Mouse (Mus musculus) midbrain, embryonic 11.5 days (tissue): ENCODE data around the gene Cltrn. TPM values are rescaled to one million over a fixed set of nuclear protein-coding genes. Genes with fewer than 3 reads are reported as not detected.

Source experiments
- ATAC-seq: fragments of 200-750 bp; cut with Nextera tagmentation; 2 replicates; pipeline ENCODE4 v1.8.0; 2017; ENCODE audit warnings: moderate TSS enrichment, moderate library complexity; ENCODE audit not compliant: low FRiP score
- DNase-seq: peaks from one replicate; pipeline ENCODE4 v3.0.0; 2015; ENCODE audit warnings: low spot score; ENCODE audit errors: missing footprints
- H3K27ac ChIP-seq: fragments of 300-500 bp; sonication (generic); 2 replicates; pipeline ENCODE4 v1.5.1; 2014; ENCODE audit warnings: low read depth, low read length
- H3K27me3 ChIP-seq: fragments of 300-500 bp; sonication (generic); 2 replicates; pipeline ENCODE4 v1.6.1; 2014; ENCODE audit warnings: mild to moderate bottlenecking, low read length, moderate library complexity, mixed read lengths; ENCODE audit not compliant: control insufficient read depth, insufficient read depth
- H3K36me3 ChIP-seq: fragments of 300-500 bp; sonication (generic); 2 replicates; pipeline ENCODE4 v1.6.1; 2014; ENCODE audit warnings: mild to moderate bottlenecking, low read length, moderate library complexity, mixed read lengths; ENCODE audit not compliant: control insufficient read depth, insufficient read depth
- H3K4me1 ChIP-seq: fragments of 300-500 bp; sonication (generic); 2 replicates; pipeline ENCODE4 v1.6.1; 2014; ENCODE audit warnings: low read length; ENCODE audit not compliant: control insufficient read depth, insufficient read depth
- H3K4me2 ChIP-seq: fragments of 300-500 bp; sonication (generic); 2 replicates; pipeline ENCODE4 v1.6.1; 2014; ENCODE audit warnings: mild to moderate bottlenecking, moderate library complexity
- H3K4me3 ChIP-seq: fragments of 300-500 bp; sonication (generic); 2 replicates; pipeline ENCODE4 v1.5.1; 2014; ENCODE audit warnings: low read depth, low read length
- H3K9ac ChIP-seq: fragments of 300-500 bp; sonication (generic); 2 replicates; pipeline ENCODE4 v1.6.1; 2014; ENCODE audit warnings: low read length
- H3K9me3 ChIP-seq: fragments of 300-500 bp; sonication (generic); 2 replicates; pipeline ENCODE4 v1.6.1; 2016; ENCODE audit warnings: low read length; ENCODE audit not compliant: control insufficient read depth
- WGBS: fragments of 180-500 bp; shearing (Covaris S2); extraction: QIAGEN DNeasy Blood & Tissue Kit; methylation state at CpG from one replicate; pipeline ENCODE4 v1.1.7; 2014; 5-methylcytosine and 5-hydroxymethylcytosine counted together
- polyA plus RNA-seq: library from polyadenylated mRNA; unstranded; fragments of >200 nt; fragmentation: Nextera tagmentation; extraction: Ambion mirVana; gene quantifications from 2 replicates; pipeline ENCODE4 v1.2.1, GENCODE M21; 2014

The Cltrn gene
- polyA plus RNA-seq, 1 experiment from 2014 or later: not detected

- ATAC-seq: peak; percentile 99
- Histone ChIP-seq H3K4me3 (peak within 1 kb of the TSS; percentile 50), H3K9me3 (no peaks in the 10 kb centered on the region), H3K27ac (peak within 1 kb of the TSS; percentile 67), H3K4me1 (no peaks in the 10 kb centered on the region; the same call in 1 of the 2 replicates), H3K27me3 (no peaks in the 10 kb centered on the region), H3K9ac (peak within 1 kb of the TSS; percentile 69), H3K4me2 (peak within 1 kb of the TSS; percentile 54), H3K36me3 (no peaks in the 10 kb centered on the region)
- 24% methylated on average over 54 of the region's 54 CpGs for WGBS
- DNase-seq: peak; percentile 97
These were observed 12.4 kb upstream of the Cltrn start, which contains the start of gene Siah1b for GRCm38 (mm10) chrX:164076040-164076775. Gene Siah1b, minus strand, starts transcription at chrX:164076493.

- H3K36me3 ChIP-seq: no peaks in the 10 kb centered on the region
- no peak for ATAC-seq
- no peaks in the 10 kb centered on the region for H3K27me3 ChIP-seq
- H3K9ac ChIP-seq: no peak overlapping the region
- no peaks in the 10 kb centered on the region for H3K4me1 ChIP-seq
- WGBS: 95% methylated on average over 9 of the region's 9 CpGs
- H3K27ac ChIP-seq: no peak overlapping the region
- H3K4me2 ChIP-seq: no peak overlapping the region
- no peaks in the 10 kb centered on the region for H3K9me3 ChIP-seq
- no peak overlapping the region for H3K4me3 ChIP-seq
- DNase-seq: no peak
These were observed 6.6 kb upstream of the Cltrn start for GRCm38 (mm10) chrX:164082030-164082429.

DNA sequence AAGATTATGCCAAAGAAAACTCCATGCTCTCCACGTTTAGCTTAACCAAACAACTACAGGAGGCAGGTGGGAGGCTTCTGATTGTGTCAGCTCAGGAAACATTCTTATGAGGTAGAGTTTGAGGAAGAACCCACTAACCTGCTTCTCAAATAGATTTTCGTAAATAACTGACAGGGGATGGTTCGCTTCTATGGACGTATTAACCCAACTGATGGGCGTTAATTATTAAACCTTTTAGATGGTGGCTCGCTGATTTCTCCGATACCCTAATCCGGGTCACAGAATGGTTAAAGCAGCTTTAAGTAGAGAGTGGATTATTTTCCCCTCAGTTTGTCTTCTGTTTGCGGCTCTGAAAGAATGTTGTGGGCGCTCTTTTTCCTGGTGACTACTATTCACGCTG is 1.3 kb downstream of the Cltrn start:
- Histone ChIP-seq H3K27ac (no peak overlapping the region), H3K4me1 (no peaks in the 10 kb centered on the region), H3K4me2 (no peak overlapping the region), H3K27me3 (peaks cover 11% of the 10 kb centered on the region), H3K9ac (no peak overlapping the region), H3K4me3 (no peak overlapping the region), H3K36me3 (no peaks in the 10 kb centered on the region), H3K9me3 (no peaks in the 10 kb centered on the region)
- WGBS: 67% methylated on average over 11 of the region's 11 CpGs
- DNase-seq: no peak
- no peak for ATAC-seq

DNA sequence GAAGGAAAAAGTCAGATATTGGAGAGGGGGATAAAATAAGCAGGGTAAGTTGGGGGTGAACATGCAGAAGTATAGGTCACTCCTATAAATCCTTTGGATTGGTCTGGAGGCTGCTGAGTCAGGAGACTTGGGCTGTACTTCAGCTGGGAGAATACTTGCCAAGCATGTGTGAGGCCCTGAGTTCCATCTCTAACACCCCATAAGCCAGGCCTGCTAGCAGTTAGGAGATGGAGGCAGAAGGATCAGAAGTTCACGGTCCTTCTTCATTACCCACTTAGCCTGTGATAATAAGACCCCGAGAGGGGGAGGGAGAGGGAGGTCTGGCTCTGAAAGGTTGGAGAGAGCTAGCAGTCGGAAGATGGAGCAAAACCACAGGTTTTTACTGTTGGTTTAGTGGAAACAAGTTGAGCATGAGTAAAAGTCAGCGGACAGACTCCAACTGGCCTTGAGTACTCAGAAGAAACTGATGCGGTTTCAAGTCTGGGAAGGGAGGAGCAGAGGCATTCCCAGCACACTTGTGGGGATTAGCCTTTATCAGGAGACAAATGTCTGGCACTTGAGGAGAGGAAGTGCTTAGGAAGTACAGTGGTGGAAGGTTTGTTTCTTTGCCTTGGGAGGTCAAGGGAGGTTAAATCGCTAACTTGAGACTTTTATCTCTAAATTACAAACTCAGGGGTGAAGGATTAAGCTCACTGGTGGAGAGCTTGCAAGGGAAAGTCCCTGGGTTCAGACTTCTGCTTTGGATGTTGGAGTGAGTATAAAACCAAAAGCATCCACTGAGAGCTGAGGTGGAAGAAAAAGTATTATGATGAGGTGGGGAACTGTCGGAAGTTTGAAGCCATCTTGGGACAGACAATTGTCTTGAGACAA is 3.9 kb downstream of the Cltrn start:
- Histone ChIP-seq H3K9ac (no peak overlapping the region), H3K27me3 (peaks cover 15% of the 10 kb centered on the region), H3K4me1 (no peaks in the 10 kb centered on the region), H3K4me2 (no peak overlapping the region), H3K27ac (no peak overlapping the region), H3K4me3 (no peak overlapping the region), H3K36me3 (no peaks in the 10 kb centered on the region), H3K9me3 (no peaks in the 10 kb centered on the region)
- WGBS: 58% methylated on average over 7 of the region's 7 CpGs
- DNase-seq (no peak), ATAC-seq (no peak)

DNA sequence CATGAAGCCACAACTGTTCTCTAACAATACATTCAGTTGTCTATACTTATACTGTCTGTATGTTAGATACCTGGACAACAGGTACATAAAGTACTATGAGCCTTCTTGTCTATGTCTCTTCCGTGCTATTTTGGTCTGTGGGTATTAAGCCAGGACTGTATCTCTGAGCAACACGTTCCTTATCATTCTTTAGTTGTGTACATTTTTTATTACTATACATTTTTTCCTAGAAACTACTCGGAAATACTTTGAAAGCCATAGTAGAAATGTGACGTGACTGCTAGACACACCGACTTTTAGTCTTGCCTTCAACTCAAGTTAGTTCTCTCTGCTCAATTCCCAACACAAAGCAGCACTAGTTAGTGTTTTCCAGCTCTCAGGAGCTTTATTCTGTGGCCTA is 4.8 kb downstream of the Cltrn start:
- Histone ChIP-seq H3K9me3 (no peaks in the 10 kb centered on the region), H3K4me1 (no peaks in the 10 kb centered on the region), H3K9ac (no peak overlapping the region), H3K27ac (no peak overlapping the region), H3K4me3 (no peak overlapping the region), H3K4me2 (no peak overlapping the region), H3K27me3 (peaks cover 16% of the 10 kb centered on the region), H3K36me3 (no peaks in the 10 kb centered on the region)
- ATAC-seq (no peak), DNase-seq (no peak)
- 83% methylated on average over 5 of the region's 5 CpGs for WGBS

DNA sequence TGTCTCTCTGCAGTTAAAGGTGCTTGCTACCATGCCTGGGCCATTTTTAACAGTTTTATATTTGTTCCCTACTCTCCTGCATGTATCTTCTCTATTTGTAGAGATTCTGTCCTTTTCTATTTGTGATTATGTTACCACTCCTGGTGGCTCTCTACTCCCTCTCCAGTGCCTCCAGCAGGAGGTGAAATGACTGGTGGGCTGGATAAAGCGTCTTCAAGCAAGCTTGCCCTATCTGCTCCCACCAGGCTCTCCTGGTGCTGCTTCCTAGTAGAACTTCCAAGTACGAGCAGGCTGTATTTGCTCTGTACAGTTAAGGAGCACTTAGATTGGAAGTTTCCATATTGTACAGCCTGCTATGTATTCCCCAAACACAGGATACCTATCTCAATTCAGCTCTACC is 7.2 kb downstream of the Cltrn start:
- WGBS: 68% methylated on average over 2 of the region's 2 CpGs
- peaks cover 10% of the 10 kb centered on the region for H3K27me3 ChIP-seq
- no peak for ATAC-seq

DNA sequence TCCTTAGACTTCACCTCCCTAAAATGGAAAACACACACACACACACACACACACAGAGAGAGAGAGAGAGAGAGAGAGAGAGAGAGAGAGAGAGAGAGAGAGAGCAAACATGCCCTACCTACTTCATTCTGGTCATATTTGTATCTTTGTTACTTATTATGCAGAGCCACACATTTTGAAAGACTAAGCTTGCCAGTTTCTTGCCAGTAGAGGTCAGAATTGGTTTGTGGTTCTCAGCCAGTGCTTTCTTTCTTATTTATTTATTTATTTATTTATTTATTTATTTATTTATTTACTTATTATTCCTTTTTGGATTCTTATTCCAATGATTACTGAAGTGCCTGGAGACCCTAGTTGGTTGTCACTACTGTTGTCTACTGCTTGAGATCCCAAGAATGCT is 12.9 kb downstream of the Cltrn start:
- Histone ChIP-seq H3K9me3 (no peaks in the 10 kb centered on the region), H3K36me3 (no peaks in the 10 kb centered on the region), H3K4me1 (no peaks in the 10 kb centered on the region), H3K4me2 (no peak overlapping the region), H3K27me3 (peaks cover 5% of the 10 kb centered on the region; the same call in 1 of the 2 replicates), H3K27ac (no peak overlapping the region), H3K4me3 (no peak overlapping the region), H3K9ac (no peak overlapping the region)
- DNase-seq: no peak
- no peak for ATAC-seq

More for the DNA sequence above, 7.2 kb downstream of the Cltrn start:
- Histone ChIP-seq H3K36me3 (no peaks in the 10 kb centered on the region), H3K4me2 (no peak overlapping the region), H3K4me1 (no peaks in the 10 kb centered on the region), H3K9me3 (no peaks in the 10 kb centered on the region), H3K27ac (no peak overlapping the region), H3K4me3 (no peak overlapping the region), H3K9ac (no peak overlapping the region)
- DNase-seq: no peak

- H3K4me3 ChIP-seq: no peak overlapping the region
- no peaks in the 10 kb centered on the region for H3K36me3 ChIP-seq
- peaks cover 5% of the 10 kb centered on the region; the same call in 1 of the 2 replicates for H3K27me3 ChIP-seq
- no peak overlapping the region for H3K9ac ChIP-seq
- no peaks in the 10 kb centered on the region for H3K9me3 ChIP-seq
- no peak for ATAC-seq
- WGBS: 92% methylated on average over 7 of the region's 7 CpGs
- DNase-seq: no peak
- no peak overlapping the region for H3K4me2 ChIP-seq
- H3K4me1 ChIP-seq: no peaks in the 10 kb centered on the region
- no peak overlapping the region for H3K27ac ChIP-seq
These were observed 13.6 kb downstream of the Cltrn start for GRCm38 (mm10) chrX:164102198-164102597.

DNA sequence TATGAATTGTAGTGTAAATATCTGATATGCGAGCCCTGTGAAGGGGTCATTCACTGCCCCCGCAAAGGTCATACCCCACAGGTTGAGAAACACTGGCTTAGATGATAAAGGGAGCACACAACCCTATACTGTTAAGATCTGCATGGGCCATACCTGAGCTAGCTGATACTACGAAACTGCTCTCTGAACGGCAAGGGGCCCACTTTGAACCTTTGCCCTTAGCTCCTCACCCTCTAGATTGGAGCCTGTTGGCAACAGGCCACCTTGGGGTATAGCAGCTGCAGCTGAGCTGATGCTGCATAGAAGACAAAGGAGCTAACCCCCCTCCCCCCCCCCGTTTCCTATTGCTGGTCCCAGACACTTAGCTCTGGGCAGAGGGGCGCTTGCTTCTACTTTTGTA is 14.0 kb downstream of the Cltrn start:
- DNase-seq (no peak), ATAC-seq (no peak)
- Histone ChIP-seq H3K9me3 (no peaks in the 10 kb centered on the region), H3K27ac (no peak overlapping the region), H3K4me2 (no peak overlapping the region), H3K4me1 (no peaks in the 10 kb centered on the region), H3K36me3 (no peaks in the 10 kb centered on the region), H3K27me3 (peaks cover 3% of the 10 kb centered on the region; the same call in 1 of the 2 replicates), H3K9ac (no peak overlapping the region), H3K4me3 (no peak overlapping the region)
- WGBS: 73% methylated on average over 6 of the region's 6 CpGs
